Mouse (Mus musculus) liver, postnatal 0 days (tissue): ENCODE results near the gene Kalrn.

Source experiments
- CTCF ChIP-seq: sonication (generic); IDR thresholded peaks from 2 replicates; pipeline ENCODE4 v1.5.1; 2016; ENCODE audit warnings: antibody characterized with exemption, low read depth
- EP300 ChIP-seq: IDR thresholded peaks from 2 replicates; pipeline ENCODE4 v1.6.1; 2016; ENCODE audit warnings: antibody characterized with exemption, low read depth, mild to moderate bottlenecking

DNA sequence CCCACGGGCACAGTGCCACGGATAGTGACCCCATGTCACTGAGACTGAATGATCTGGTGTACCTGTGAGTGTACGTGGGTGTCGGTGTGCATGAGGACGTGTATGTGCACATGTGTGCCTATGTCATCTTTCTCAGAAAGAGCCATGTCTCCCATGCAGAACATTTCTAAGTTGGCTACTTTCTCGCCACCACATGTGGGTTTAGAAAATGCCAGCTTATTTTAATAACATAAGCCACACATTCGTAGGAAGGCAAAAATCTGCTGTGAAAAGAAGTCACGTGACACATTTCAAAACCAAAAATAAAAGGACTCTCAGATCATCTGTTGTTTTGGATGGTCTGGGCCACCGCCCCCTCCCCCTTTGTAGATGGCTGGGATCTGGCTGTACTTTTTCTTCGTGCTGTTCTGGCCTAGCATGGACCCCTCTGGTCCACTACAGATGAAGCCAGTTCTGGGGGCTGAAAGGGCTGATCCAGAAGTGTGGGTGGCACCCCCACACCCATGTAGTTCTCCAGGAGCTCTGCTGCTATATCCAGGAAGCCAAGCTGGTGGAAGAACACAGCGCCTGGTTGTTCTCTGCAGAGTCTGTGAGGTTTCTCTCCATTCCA, 400.7 kb downstream of the Kalrn start:
- TF ChIP-seq CTCF (no peak), EP300 (no peak)
